Comparison of ENCODE assay signal across 16 mouse cellular contexts in genomic region chr7:68010168-68010567, GRCm38 (mm10). TPM values are rescaled to one million over a fixed set of nuclear protein-coding genes. Genes with fewer than 3 reads are reported as not detected.
A peak's percentile ranks its signal among the peaks of the same experiment; 100 is the strongest.
DNase-seq lines count a peak whose midpoint lies in the region; ATAC-seq and TF ChIP-seq lines count a peak whose summit lies in the region.
"Had no signal": no experiment of that assay in that cellular context is flagged by ENCODE, and none has a peak within 500 bp of the region (broad histone marks: within the 10 kb centered on the region; RNA-seq: fewer than 3 reads in every experiment).

No protein-coding gene starts in this region.

- intact Hi-C loops in heart, postnatal 10 days (cut with DNase I) = no loop called here

- H3K4me3 ChIP-seq in embryonic facial prominence, embryonic 14.5 days (ENCODE audit: low read depth, low read length) = no peak overlapping the region
- no peak overlapping the region for H3K4me3 ChIP-seq in embryonic facial prominence, embryonic 10.5 days
- no peak overlapping the region for H3K4me3 ChIP-seq in midbrain, embryonic 10.5 days
- no peak overlapping the region for H3K4me3 ChIP-seq in midbrain, embryonic 11.5 days (ENCODE audit: low read depth, low read length)
- H3K4me3 ChIP-seq in liver, postnatal 0 days (ENCODE audit: low read depth, low read length) = no peak overlapping the region
- no peak overlapping the region for H3K4me3 ChIP-seq in forebrain, embryonic 12.5 days (replicated peaks)

- H3K36me3 ChIP-seq in embryonic facial prominence, embryonic 14.5 days (ENCODE audit: control insufficient read depth, insufficient read depth, low read length) = peaks cover 25% of the 10 kb centered on the region
- peaks cover 79% of the 10 kb centered on the region for H3K36me3 ChIP-seq in embryonic facial prominence, embryonic 10.5 days (replicated peaks)
- peaks cover 88% of the 10 kb centered on the region for H3K36me3 ChIP-seq in midbrain, embryonic 10.5 days
- H3K36me3 ChIP-seq in midbrain, embryonic 11.5 days (ENCODE audit: control insufficient read depth, insufficient read depth, low read length) = peaks cover 5% of the 10 kb centered on the region; the same call in 1 of the 2 replicates
- no peaks in the 10 kb centered on the region for H3K36me3 ChIP-seq in liver, postnatal 0 days (replicated peaks; ENCODE audit: insufficient read depth, low read length)
- peaks cover 30% of the 10 kb centered on the region for H3K36me3 ChIP-seq in forebrain, embryonic 12.5 days (replicated peaks)
- H3K36me3 ChIP-seq: G1E had no signal

- H3K9me3 ChIP-seq in embryonic facial prominence, embryonic 14.5 days (ENCODE audit: control insufficient read depth, low read length) = no peaks in the 10 kb centered on the region
- H3K9me3 ChIP-seq in embryonic facial prominence, embryonic 10.5 days = no peaks in the 10 kb centered on the region
- H3K9me3 ChIP-seq in midbrain, embryonic 10.5 days (replicated peaks) = no peaks in the 10 kb centered on the region
- no peaks in the 10 kb centered on the region for H3K9me3 ChIP-seq in midbrain, embryonic 11.5 days (ENCODE audit: control insufficient read depth, low read length)
- H3K9me3 ChIP-seq in liver, postnatal 0 days (ENCODE audit: low read length) = no peaks in the 10 kb centered on the region
- no peaks in the 10 kb centered on the region for H3K9me3 ChIP-seq in forebrain, embryonic 12.5 days

- H3K27ac ChIP-seq in embryonic facial prominence, embryonic 14.5 days (replicated peaks; ENCODE audit: low read depth, low read length) = no peak overlapping the region; the same call in 1 of the 2 replicates
- H3K27ac ChIP-seq in embryonic facial prominence, embryonic 10.5 days (replicated peaks) = no peak overlapping the region
- peak overlapping the region; percentile 61; the same call in 1 of the 2 replicates for H3K27ac ChIP-seq in midbrain, embryonic 10.5 days (replicated peaks)
- H3K27ac ChIP-seq in midbrain, embryonic 11.5 days (ENCODE audit: low read depth, low read length) = no peak overlapping the region
- 0 out of 2 replicates have a peak overlapping the region, but pooled peaks have one; percentile 45 for H3K27ac ChIP-seq in liver, postnatal 0 days (ENCODE audit: low read depth)
- no peak overlapping the region; the same call in 1 of the 2 replicates for H3K27ac ChIP-seq in forebrain, embryonic 12.5 days

- no peaks in the 10 kb centered on the region for H3K27me3 ChIP-seq in embryonic facial prominence, embryonic 14.5 days (replicated peaks; ENCODE audit: control insufficient read depth, insufficient read depth, low read length)
- no peaks in the 10 kb centered on the region for H3K27me3 ChIP-seq in embryonic facial prominence, embryonic 10.5 days (replicated peaks; ENCODE audit: low read depth, poor library complexity, severe bottlenecking)
- no peaks in the 10 kb centered on the region for H3K27me3 ChIP-seq in midbrain, embryonic 10.5 days (ENCODE audit: low read depth, poor library complexity, severe bottlenecking)
- H3K27me3 ChIP-seq in midbrain, embryonic 11.5 days (ENCODE audit: control insufficient read depth, insufficient read depth, low read length) = no peaks in the 10 kb centered on the region
- no peaks in the 10 kb centered on the region for H3K27me3 ChIP-seq in liver, postnatal 0 days (ENCODE audit: insufficient read depth, low read length)
- no peaks in the 10 kb centered on the region for H3K27me3 ChIP-seq in forebrain, embryonic 12.5 days

- no peak overlapping the region for H3K4me2 ChIP-seq in embryonic facial prominence, embryonic 14.5 days (ENCODE audit: low read depth, low read length)
- no peak overlapping the region for H3K4me2 ChIP-seq in midbrain, embryonic 11.5 days
- no peak overlapping the region for H3K4me2 ChIP-seq in liver, postnatal 0 days (ENCODE audit: low read depth, low read length)
- H3K4me2 ChIP-seq in forebrain, embryonic 12.5 days = no peak overlapping the region

- ATAC-seq in embryonic facial prominence, embryonic 14.5 days (ENCODE audit: low read depth) = 0 out of 2 replicates have a peak, but pooled peaks have one; percentile 45
- no peak for ATAC-seq in midbrain, embryonic 11.5 days (ENCODE audit: low FRiP score)
- no peak for ATAC-seq in liver, postnatal 0 days
- ATAC-seq in forebrain, embryonic 12.5 days (ENCODE audit: low FRiP score) = no peak
- ATAC-seq: CD4-positive, CD25-positive, alpha-beta regulatory T cell, adult 4 months; forebrain, embryonic 16.5 days; inflammation-experienced regulatory T-cells, adult 6 months had no signal

- DNase-seq in embryonic facial prominence, embryonic 14.5 days (ENCODE audit: low spot score) = peak; percentile 27
- DNase-seq in embryonic facial prominence, embryonic 10.5 days (ENCODE audit: low spot score) = no peak
- DNase-seq in midbrain, embryonic 10.5 days (ENCODE audit: low spot score) = no peak
- DNase-seq in midbrain, embryonic 11.5 days (ENCODE audit: low spot score, missing footprints) = no peak
- peak; percentile 56 to 75 for DNase-seq in heart, postnatal 10 days
- no peak for DNase-seq in liver, postnatal 0 days
- no peak for DNase-seq in kidney, postnatal 10 days
- DNase-seq: embryo, embryonic 11 days; gastrocnemius, postnatal 10 days; kidney, adult 9 months; thymus, adult 2 months had no signal

- WGBS in embryonic facial prominence, embryonic 14.5 days = 68% methylated on average over 7 of the region's 7 CpGs
- 71% methylated on average over 7 of the region's 7 CpGs for WGBS in embryonic facial prominence, embryonic 10.5 days
- 60% methylated on average over 7 of the region's 7 CpGs for WGBS in midbrain, embryonic 10.5 days
- 53% methylated on average over 7 of the region's 7 CpGs for WGBS in midbrain, embryonic 11.5 days
- 82% methylated on average over 7 of the region's 7 CpGs for WGBS in liver, postnatal 0 days (ENCODE audit: insufficient replicate concordance)
- WGBS in forebrain, embryonic 12.5 days = 77% methylated on average over 7 of the region's 7 CpGs

- no peak overlapping the region for H3K9ac ChIP-seq in embryonic facial prominence, embryonic 14.5 days (ENCODE audit: low read depth, low read length)
- H3K9ac ChIP-seq in midbrain, embryonic 11.5 days (ENCODE audit: low read length) = no peak overlapping the region
- no peak overlapping the region for H3K9ac ChIP-seq in liver, postnatal 0 days (replicated peaks)
- H3K9ac ChIP-seq in forebrain, embryonic 12.5 days = no peak overlapping the region

- peaks cover 18% of the 10 kb centered on the region for H3K4me1 ChIP-seq in embryonic facial prominence, embryonic 14.5 days (ENCODE audit: control insufficient read depth, insufficient read depth, low read length)
- peaks cover 44% of the 10 kb centered on the region for H3K4me1 ChIP-seq in embryonic facial prominence, embryonic 10.5 days
- peaks cover 42% of the 10 kb centered on the region for H3K4me1 ChIP-seq in midbrain, embryonic 10.5 days
- H3K4me1 ChIP-seq in midbrain, embryonic 11.5 days (ENCODE audit: control insufficient read depth, insufficient read depth, low read length) = peaks cover 10% of the 10 kb centered on the region; the same call in 1 of the 2 replicates
- peaks cover 22% of the 10 kb centered on the region for H3K4me1 ChIP-seq in liver, postnatal 0 days (ENCODE audit: insufficient read depth)
- peaks cover 19% of the 10 kb centered on the region for H3K4me1 ChIP-seq in forebrain, embryonic 12.5 days

- no peak for TF ChIP-seq CTCF in liver, postnatal 0 days (IDR thresholded peaks at IDR 0.05; ENCODE audit: low read depth)

- TF ChIP-seq EP300 in liver, postnatal 0 days (IDR thresholded peaks at IDR 0.05; ENCODE audit: low read depth) = no peak

RNA-seq across cellular contexts. Expression of gene Igf1r, which starts 57.5 kb away (rescaled TPM):
- 16.8 and 20.2 TPM in 2 replicates for polyA plus RNA-seq in embryonic facial prominence, embryonic 14.5 days (2014; fragmentation: Nextera tagmentation; extraction: Ambion mirVana)
- 22.6 and 25.2 TPM in 2 replicates for polyA plus RNA-seq in embryonic facial prominence, embryonic 10.5 days (2016; fragmentation: Nextera tagmentation; extraction: Ambion mirVana)
- 17.0 and 21.6 TPM in 2 replicates for polyA plus RNA-seq in midbrain, embryonic 10.5 days (2016; fragmentation: Nextera tagmentation; extraction: Ambion mirVana)
- 20.0 and 20.8 TPM in 2 replicates for polyA plus RNA-seq in midbrain, embryonic 11.5 days (2014; fragmentation: Nextera tagmentation; extraction: Ambion mirVana)
- 10 to 100 TPM; 29.4 to 31.0 TPM for total RNA-seq in heart, postnatal 10 days (2021)
- polyA plus RNA-seq in liver, postnatal 0 days (2015; fragmentation: Nextera tagmentation; extraction: Ambion mirVana) = 2.7 and 2.9 TPM in 2 replicates
- 29.0 and 36.1 TPM in 2 replicates for polyA plus RNA-seq in forebrain, embryonic 12.5 days (2016; fragmentation: Nextera tagmentation; extraction: Ambion mirVana)

Comparison
In these comparisons a context has a peak if more than half of its experiments do, and no peak if none do; other contexts are left out.
1. DNase-seq: peak in embryonic facial prominence, embryonic 14.5 days (single experiment) and heart, postnatal 10 days (2 of 2); none in embryonic facial prominence, embryonic 10.5 days (single experiment), midbrain, embryonic 10.5 days (single experiment), midbrain, embryonic 11.5 days (single experiment), liver, postnatal 0 days (single experiment) and kidney, postnatal 10 days (single experiment).
2. H3K27ac ChIP-seq: peak in midbrain, embryonic 10.5 days (single experiment) and liver, postnatal 0 days (single experiment); none in embryonic facial prominence, embryonic 14.5 days (single experiment), embryonic facial prominence, embryonic 10.5 days (single experiment), midbrain, embryonic 11.5 days (single experiment) and forebrain, embryonic 12.5 days (single experiment).